Mouse (Mus musculus) limb, embryonic 14.5 days (tissue): ENCODE data around the gene Col4a1. TPM values are rescaled to one million over a fixed set of nuclear protein-coding genes. Genes with fewer than 3 reads are reported as not detected.

ENCODE experiments used
- ATAC-seq: fragments of 200-750 bp; cut with Nextera tagmentation; 2 replicates; pipeline ENCODE4 v1.8.0; 2017; ENCODE audit warnings: low read depth, moderate number of reproducible peaks, moderate TSS enrichment; ENCODE audit not compliant: low FRiP score
- DNase-seq: peaks from one replicate; pipeline ENCODE4 v3.0.0-alpha.2; 2015; ENCODE audit warnings: low spot score
- H3K27ac ChIP-seq: fragments of 300-500 bp; sonication (generic); replicated peaks from 2 replicates; pipeline ENCODE4 v1.5.1; 2014; ENCODE audit warnings: low read depth, mild to moderate bottlenecking, low read length, moderate library complexity, mixed read lengths
- H3K27me3 ChIP-seq: fragments of 300-500 bp; sonication (generic); 2 replicates; pipeline ENCODE4 v1.6.1; 2014; ENCODE audit warnings: low read length, mixed read lengths; ENCODE audit not compliant: control insufficient read depth, insufficient read depth
- H3K36me3 ChIP-seq: fragments of 300-500 bp; sonication (generic); 2 replicates; pipeline ENCODE4 v1.6.1; 2014; ENCODE audit warnings: mild to moderate bottlenecking, low read length, moderate library complexity, mixed read lengths; ENCODE audit not compliant: control insufficient read depth, insufficient read depth
- H3K4me1 ChIP-seq: fragments of 300-500 bp; sonication (generic); 2 replicates; pipeline ENCODE4 v1.6.1; 2014; ENCODE audit warnings: antibody characterized with exemption, low read length, mixed read lengths; ENCODE audit not compliant: control insufficient read depth, insufficient read depth
- H3K4me2 ChIP-seq: fragments of 300-500 bp; sonication (generic); replicated peaks from 2 replicates; pipeline ENCODE4 v1.6.1; 2014; ENCODE audit warnings: low read depth, mild to moderate bottlenecking, low read length, moderate library complexity; ENCODE audit not compliant: severe bottlenecking
- H3K4me3 ChIP-seq: fragments of 300-500 bp; sonication (generic); replicated peaks from 2 replicates; pipeline ENCODE4 v1.5.1; 2014; ENCODE audit warnings: low read length
- H3K9ac ChIP-seq: fragments of 300-500 bp; sonication (generic); 2 replicates; pipeline ENCODE4 v1.6.1; 2014; ENCODE audit warnings: mild to moderate bottlenecking, low read depth, low read length, moderate library complexity; ENCODE audit not compliant: severe bottlenecking
- H3K9me3 ChIP-seq: fragments of 300-500 bp; sonication (generic); 2 replicates; pipeline ENCODE4 v1.6.1; 2016; ENCODE audit warnings: low read length; ENCODE audit not compliant: control insufficient read depth
- POLR2A ChIP-seq: fragments of 200-500 bp; IDR thresholded peaks from 2 replicates; pipeline ENCODE4 v1.8.0; 2012; ENCODE audit warnings: inconsistent platforms, mild to moderate bottlenecking, moderate library complexity, borderline replicate concordance; ENCODE audit not compliant: insufficient read depth, insufficient read length; ENCODE audit errors: extremely low read depth
- WGBS: fragments of 180-500 bp; shearing (Covaris S2); extraction: QIAGEN DNeasy Blood & Tissue Kit; methylation state at CpG from one replicate; pipeline ENCODE4 v1.1.7; 2014; 5-methylcytosine and 5-hydroxymethylcytosine counted together
- polyA plus RNA-seq, 2 experiments: library from polyadenylated mRNA; depleted of rRNA in 1 of 2; stranded (reverse) in 1 of 2; unstranded in 1 of 2; fragments of >200 nt; fragmentation: Nextera tagmentation in 1 of 2; extraction: Ambion mirVana in 1 of 2; gene quantifications; 2 replicates each; pipeline versions ENCODE4 v1.2.1 to v1.2.3; 2012 to 2014

Col4a1 gene
- polyA plus RNA-seq, 2 experiments = 215 to 225 TPM

DNA sequence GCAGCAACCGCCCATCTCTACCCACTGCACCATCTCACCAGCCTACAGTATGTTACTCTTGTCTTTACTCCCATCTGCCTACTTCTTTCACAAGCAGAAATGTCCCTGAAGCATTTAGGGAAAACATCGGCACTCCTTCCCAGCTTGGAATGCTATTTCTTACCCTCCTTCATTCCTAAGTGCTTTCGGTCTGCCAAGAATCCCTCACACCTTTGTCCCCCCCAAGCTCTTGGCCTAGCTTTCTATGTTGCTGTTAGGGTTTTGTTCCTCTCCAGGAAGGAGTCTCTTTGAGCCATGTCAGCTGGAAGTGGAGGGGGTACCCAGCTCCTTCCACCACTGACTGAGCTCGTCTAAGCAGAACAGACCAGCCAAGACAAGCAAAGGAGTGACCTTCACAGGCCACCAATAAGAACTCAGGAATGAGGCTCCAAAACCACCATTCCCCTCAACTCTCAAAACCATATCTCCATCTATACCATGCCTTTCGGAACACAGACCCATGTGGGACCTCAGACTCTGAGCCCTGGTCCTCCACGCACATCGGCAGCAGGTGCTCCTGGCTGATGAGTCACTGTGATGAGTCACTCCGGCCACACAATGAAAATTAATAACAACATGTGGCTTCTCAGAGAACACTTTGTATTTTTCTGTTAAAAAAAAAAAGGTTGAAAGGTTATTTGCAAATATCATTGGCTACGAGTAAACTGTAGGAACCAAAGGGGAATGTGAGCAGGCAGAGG, 156.9 kb downstream of the Col4a1 start:
- Histone ChIP-seq H3K27me3 (no peaks in the 10 kb centered on the region), H3K36me3 (no peaks in the 10 kb centered on the region), H3K4me3 (no peak overlapping the region), H3K4me2 (no peak overlapping the region), H3K27ac (no peak overlapping the region), H3K9me3 (no peaks in the 10 kb centered on the region), H3K4me1 (no peaks in the 10 kb centered on the region), H3K9ac (no peak overlapping the region)
- 80% methylated on average over 9 of the region's 9 CpGs for WGBS
- no peak for TF ChIP-seq POLR2A
- DNase-seq (no peak), ATAC-seq (no peak)

DNA sequence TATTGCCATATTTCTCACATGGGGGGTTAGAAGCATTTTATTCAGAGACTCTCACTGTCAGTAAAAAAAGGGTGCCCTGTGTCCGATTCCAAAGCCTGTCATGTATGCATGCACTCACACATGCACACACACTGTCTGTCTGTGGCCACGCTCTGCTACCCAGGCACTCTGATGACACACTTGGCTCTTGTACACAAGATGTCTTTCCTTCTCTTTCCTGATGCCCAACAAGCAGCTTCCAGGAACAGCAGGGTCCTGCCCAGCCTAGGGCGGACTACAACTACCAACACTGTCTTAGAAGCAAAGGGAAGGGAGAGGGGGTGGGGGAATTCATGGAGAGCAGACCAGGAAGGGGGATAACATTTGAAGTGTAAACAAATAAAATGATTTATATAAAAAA, 162.4 kb downstream of the Col4a1 start:
- WGBS = 94% methylated on average over 3 of the region's 3 CpGs
- no peak for TF ChIP-seq POLR2A
- no peak for DNase-seq

DNA sequence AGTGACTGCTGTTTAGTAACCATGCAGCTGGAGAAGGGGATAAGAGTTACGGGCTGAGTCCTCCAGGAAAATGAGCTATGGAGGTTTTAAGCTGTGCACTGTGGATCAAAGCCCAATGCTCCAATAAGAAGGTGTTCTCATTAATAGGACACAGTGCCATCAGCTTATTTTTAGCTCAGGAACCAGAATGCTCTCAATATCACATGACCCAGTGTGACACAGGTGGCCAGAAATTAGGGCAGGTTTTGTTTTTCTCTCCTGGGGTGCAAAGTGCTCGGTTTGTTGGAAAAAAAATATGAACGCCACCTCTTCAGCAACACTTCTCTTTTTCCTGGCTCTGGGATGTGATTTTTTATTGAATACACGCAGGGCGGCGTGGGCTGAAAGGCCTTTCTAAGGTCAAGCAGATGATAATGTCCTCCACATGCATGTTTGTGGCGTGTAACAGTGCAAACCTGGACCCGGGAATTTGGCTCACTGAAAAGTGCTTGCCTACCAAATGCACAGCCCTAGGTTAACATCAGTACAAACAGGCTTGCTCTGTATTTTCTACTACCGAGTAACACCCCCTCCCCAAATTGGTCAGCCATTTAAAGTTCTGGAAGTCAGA, 163.3 kb downstream of the Col4a1 start:
- no peaks in the 10 kb centered on the region for H3K27me3 ChIP-seq
- no peak overlapping the region for H3K4me2 ChIP-seq
- no peak for TF ChIP-seq POLR2A
- no peak overlapping the region for H3K9ac ChIP-seq
- no peak for DNase-seq
- 81% methylated on average over 9 of the region's 9 CpGs for WGBS
- H3K9me3 ChIP-seq = no peaks in the 10 kb centered on the region
- H3K4me1 ChIP-seq = no peaks in the 10 kb centered on the region
- no peak overlapping the region for H3K27ac ChIP-seq
- no peaks in the 10 kb centered on the region for H3K36me3 ChIP-seq
- no peak overlapping the region for H3K4me3 ChIP-seq
- no peak for ATAC-seq

More for the DNA sequence above, 162.4 kb downstream of the Col4a1 start:
- Histone ChIP-seq H3K36me3 (no peaks in the 10 kb centered on the region), H3K9me3 (no peaks in the 10 kb centered on the region), H3K9ac (no peak overlapping the region), H3K4me2 (no peak overlapping the region), H3K27me3 (no peaks in the 10 kb centered on the region), H3K4me1 (no peaks in the 10 kb centered on the region), H3K27ac (no peak overlapping the region), H3K4me3 (no peak overlapping the region)
- ATAC-seq = no peak

DNA sequence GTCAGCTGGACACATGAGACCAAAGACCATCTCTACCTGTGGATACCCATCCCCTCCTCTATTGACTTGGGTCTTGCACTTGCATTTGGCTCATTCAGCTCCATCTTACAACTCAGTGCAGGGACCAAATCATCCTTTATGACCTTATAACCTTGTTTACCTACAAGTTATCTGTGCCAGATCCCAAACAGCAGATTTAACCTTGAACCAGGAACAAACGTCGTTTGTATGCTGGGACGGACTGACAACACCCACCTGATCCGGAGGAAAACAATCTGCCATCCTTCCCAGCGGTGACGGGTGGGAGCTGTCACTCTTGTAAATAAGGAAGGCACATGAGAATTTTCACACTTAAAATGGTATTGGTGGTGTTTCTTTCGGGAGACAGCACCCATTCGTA, 163.8 kb downstream of the Col4a1 start:
- H3K4me3 ChIP-seq = no peak overlapping the region
- no peak overlapping the region for H3K4me2 ChIP-seq
- no peak for DNase-seq
- no peaks in the 10 kb centered on the region for H3K4me1 ChIP-seq
- H3K27ac ChIP-seq = no peak overlapping the region
- no peaks in the 10 kb centered on the region for H3K36me3 ChIP-seq
- 88% methylated on average over 8 of the region's 8 CpGs for WGBS
- H3K9ac ChIP-seq = no peak overlapping the region
- no peaks in the 10 kb centered on the region for H3K27me3 ChIP-seq
- ATAC-seq = no peak
- TF ChIP-seq POLR2A = no peak
- H3K9me3 ChIP-seq = no peaks in the 10 kb centered on the region

Other genes starting within 250 kb of the Col4a1 start
- gene Col4a2, start within 50 bp of the Col4a1 start, polyA plus RNA-seq (2012; rRNA removed) = 89.0 and 109 TPM in 2 replicates
- 76.3 and 76.4 TPM in 2 replicates for gene Col4a2, start within 50 bp of the Col4a1 start, polyA plus RNA-seq (2014; fragmentation: Nextera tagmentation; extraction: Ambion mirVana)
- 1.6 and 1.8 TPM in 2 replicates for gene Rab20, start 165.9 kb upstream of the Col4a1 start, polyA plus RNA-seq (2012; rRNA removed)
- gene Rab20, start 165.9 kb upstream of the Col4a1 start, polyA plus RNA-seq (2014; fragmentation: Nextera tagmentation; extraction: Ambion mirVana) = 1.7 and 2.1 TPM in 2 replicates
- 117 and 129 TPM in 2 replicates for gene Naxd, start 184.7 kb upstream of the Col4a1 start, polyA plus RNA-seq (2012; rRNA removed)
- 112 and 118 TPM in 2 replicates for gene Naxd, start 184.7 kb upstream of the Col4a1 start, polyA plus RNA-seq (2014; fragmentation: Nextera tagmentation; extraction: Ambion mirVana)
- 66.7 and 77.4 TPM in 2 replicates for gene Cars2, start 238.0 kb upstream of the Col4a1 start, polyA plus RNA-seq (2012; rRNA removed)
- 26.4 and 27.5 TPM in 2 replicates for gene Cars2, start 238.0 kb upstream of the Col4a1 start, polyA plus RNA-seq (2014; fragmentation: Nextera tagmentation; extraction: Ambion mirVana)
- gene Ing1, start 242.7 kb upstream of the Col4a1 start, polyA plus RNA-seq (2012; rRNA removed) = 38.5 and 63.6 TPM in 2 replicates
- 42.9 and 49.7 TPM in 2 replicates for gene Ing1, start 242.7 kb upstream of the Col4a1 start, polyA plus RNA-seq (2014; fragmentation: Nextera tagmentation; extraction: Ambion mirVana)